Mouse (Mus musculus) lung, adult 18-20 months (tissue): ENCODE data around the gene Ifrd2.

Experiments
- DNase-seq, 2 experiments: peaks; one replicate each; pipeline ENCODE4 v3.0.0; 2022; ENCODE audit warnings: mixed read lengths in 2 of 2

The Ifrd2 gene

DNA sequence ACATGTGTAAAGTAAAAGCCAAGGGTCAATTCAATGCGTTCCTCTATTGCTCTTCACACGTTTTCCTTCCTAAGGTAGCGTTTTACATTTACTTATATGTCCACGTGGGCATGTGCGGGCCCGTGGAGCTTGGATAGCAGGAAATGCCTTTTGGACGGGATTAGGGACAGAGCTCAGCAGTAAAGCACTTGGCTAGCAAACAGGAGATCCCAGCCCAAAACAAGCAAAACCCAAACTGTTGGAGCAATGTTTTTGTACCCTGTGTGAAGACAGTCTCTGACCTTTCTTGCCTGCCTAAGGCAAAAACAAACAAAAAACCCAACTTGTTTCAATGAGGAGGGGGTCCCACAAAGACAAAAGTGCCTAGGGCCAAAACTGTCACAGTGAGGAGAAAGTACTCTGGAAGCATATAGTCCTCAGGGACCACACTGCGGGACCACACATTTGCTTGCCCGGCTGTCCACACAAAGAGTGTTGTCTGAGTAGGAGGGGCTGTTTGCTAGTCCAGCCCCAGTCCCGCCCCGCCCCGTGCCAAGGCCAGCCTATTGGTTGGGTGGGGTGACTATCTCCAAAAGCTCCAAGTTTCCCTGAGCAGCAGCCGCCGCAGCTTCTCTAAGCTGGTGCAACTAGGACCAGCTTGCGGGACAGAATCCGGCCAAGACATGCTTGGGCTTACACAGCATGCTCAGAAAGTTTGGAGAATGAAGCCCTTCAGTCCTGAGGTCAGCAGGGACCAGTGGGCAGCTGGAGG lies 10.9 kb upstream of the Ifrd2 start, which contains the start of gene Hyal1:
Gene Hyal1 (plus strand): TSS at position 571 of the 751 bp plus-strand sequence.
- peak; percentile 81 to 90 for DNase-seq

DNA sequence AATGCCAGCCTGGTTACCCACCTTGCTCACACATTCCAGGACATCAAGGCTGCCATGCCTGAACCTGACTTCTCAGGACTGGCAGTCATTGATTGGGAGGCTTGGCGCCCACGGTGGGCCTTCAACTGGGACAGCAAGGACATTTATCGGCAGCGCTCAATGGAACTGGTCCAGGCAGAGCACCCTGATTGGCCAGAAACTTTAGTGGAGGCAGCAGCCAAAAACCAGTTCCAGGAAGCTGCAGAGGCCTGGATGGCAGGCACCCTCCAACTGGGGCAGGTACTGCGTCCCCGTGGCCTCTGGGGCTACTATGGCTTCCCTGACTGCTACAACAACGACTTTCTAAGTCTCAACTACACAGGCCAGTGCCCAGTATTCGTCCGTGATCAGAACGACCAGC lies 9.6 kb upstream of the Ifrd2 start:
- no peak for DNase-seq

DNA sequence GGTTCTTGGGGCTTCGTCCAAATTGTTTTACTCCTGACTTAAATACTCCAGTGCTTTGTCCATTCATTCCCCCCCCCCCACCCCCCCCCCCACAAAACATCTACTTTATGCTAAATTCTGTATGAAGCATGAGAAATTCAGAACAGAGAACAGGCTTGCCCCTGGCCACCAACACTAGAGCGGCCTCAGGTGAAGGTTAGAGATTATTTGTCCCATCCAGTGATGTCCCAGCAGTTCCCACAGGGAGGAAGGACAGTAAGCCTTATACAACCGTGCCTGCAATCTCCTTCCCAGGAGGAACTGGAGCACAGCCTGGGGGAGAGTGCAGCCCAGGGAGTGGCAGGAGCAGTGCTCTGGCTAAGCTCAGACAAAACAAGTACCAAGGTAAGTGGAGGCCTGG lies 8.9 kb upstream of the Ifrd2 start, which contains the start of gene Naa80:
Gene Naa80 (plus strand): TSS at position 301 of the 400 bp plus-strand sequence.
- DNase-seq, result no peak

DNA sequence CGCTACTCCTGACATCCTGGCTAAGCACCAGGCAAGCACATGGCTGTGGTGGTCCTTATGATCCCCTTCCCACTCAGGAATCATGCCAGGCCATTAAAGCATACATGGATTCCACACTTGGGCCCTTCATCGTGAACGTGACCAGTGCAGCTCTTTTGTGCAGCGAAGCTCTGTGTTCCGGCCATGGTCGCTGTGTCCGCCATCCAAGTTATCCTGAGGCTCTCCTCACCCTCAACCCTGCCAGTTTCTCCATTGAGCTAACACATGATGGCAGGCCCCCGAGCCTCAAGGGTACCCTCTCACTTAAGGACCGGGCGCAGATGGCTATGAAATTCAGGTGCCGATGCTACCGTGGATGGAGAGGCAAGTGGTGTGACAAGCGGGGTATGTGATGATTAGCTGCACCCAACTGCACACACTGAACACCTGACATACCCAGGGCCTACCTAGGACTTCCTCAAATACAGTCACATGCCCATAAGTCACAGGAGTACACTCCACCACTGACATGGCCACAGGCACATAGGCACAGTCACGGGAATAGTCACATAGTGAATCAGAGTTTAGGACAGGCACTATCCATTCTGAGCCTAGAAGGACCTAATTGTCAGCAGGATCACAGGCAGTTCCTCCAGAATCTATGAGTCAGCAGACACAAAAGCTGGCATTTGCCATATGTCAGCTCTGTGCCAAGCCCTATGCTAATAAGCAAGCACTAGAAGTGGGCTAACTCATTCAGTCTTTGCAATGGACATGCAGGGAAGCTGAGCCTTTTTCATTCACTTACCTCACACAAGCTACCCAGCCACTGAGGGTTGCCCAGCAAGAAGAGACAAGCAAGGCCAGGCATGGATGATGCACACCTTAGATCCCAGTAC lies 8.2 kb upstream of the Ifrd2 start:
- DNase-seq, result no peak

DNA sequence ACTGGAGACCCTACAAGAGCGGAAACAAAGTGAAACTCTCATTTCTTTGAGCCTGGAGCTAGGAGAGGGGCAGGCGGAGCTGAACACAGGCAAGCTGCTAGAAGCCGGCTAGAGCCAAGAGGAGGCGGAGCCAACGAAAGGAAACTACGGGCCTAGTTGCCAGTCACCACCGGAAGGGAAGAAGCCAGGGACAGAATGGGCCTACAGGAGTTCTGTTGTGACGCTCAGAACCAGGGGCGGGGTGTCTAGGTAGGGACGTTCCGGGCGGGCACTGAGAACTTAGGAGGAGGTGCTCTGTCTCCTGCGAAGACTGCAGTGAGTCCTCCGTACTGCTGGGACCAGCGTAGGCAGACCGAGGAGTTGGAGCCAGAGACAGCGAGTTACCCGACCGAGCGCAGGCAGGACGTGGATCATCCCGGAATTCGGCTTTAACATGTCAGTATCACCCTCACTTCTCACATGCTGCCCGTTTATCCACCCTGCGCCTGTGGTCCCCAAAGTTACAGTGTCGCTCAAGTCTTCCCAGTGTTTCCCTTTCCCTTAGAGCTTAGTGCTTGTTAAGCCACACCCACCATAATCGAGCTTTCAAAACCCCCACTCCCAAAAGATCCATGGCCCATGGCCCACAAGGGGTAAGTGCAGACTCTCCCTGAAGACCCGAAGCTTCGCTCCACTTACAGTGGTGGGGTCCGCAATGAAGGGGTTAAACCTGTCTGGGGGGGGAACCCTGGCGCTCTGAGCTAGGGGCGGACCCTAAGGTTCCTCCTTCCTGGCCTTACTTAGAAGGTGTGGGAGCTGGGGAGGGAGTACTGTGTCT lies 6.7 kb upstream of the Ifrd2 start, which contains the start of gene Hyal3:
Gene Hyal3 (plus strand): TSS at position 318 of the 817 bp plus-strand sequence.
- peak; percentile 95 to 97 for DNase-seq

DNA sequence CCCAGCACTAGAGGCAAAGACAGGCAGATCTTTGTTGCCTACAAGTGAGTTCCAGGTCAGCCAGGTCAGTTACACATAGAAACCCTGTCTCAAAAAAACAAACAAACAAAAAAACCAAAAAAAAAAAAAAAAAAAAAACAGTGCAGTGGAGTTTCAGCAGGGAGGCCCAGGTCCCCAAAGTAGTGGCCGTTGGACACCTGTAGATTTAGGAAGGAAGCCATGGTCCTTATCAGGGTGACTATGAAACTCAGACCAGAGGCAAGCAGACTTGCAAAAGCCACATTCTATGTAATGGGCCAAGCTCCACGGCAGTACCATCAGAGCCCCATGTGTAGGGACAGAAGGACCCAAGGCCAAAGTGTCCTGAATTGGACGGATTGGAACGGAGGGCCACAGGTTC lies 5.9 kb upstream of the Ifrd2 start:
- DNase-seq, result no peak

DNA sequence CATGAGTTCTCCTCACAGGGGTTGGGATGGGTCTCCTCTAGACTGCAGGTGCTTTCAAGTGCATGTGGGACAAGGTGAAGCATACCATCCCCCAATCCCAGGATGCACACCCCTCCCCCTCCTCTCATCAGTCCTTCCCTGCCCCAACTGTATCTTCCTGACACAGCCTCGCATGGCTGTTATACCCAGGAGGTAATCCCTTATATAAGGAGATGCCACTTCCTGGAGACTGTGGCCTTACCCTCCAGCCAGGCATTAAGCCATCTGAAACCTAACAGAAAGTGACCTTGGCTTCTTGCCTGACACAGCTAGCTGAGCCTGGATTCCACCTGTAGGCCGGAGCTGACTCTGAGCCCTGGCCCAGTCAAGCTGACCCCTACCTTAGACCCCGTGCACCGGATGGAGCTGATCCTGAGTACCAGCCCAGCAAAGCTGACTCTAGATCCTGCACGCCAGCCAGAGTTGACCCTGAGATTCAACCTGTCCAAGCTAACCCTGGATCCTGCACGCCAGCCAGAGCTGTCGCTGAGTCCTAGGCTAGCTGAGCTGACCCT lies 4.9 kb upstream of the Ifrd2 start:
- DNase-seq, result no peak

DNA sequence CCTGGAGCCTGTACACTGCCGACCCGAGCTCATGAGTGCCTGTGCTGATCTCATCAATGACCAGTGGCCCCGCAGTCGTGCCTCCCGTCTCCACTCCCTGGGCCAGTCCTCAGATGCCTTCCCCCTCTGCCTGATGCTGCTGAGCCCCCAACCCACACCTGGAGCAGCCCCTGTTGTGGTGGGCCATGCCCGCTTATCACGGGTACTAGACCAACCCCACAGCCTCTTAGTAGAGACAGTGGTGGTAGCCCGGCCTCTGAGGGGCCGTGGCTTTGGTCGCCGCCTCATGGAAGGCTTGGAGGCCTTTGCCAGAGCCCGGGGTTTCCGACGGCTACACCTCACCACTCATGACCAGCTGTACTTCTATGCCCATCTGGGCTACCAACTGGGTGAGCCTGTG lies 4.3 kb upstream of the Ifrd2 start:
- no peak for DNase-seq

DNA sequence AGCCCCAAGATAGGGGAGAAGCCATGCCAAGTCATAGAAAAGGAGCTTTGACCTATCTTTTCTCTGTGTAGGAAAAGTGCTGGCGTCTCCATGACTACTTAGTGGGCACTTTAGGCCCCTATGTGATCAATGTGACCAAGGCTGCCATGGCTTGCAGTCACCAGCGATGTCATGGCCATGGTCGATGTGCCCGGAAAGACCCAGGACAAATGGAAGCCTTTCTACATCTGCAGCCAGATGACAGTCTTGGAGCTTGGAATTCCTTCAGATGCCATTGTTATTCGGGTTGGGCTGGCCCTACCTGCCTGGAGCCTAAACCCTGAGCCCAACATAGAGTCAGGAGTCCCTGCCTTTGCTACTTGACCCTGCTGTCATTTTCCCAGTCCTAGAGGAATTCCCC lies 938 bp upstream of the Ifrd2 start:
- DNase-seq, result no peak

DNA sequence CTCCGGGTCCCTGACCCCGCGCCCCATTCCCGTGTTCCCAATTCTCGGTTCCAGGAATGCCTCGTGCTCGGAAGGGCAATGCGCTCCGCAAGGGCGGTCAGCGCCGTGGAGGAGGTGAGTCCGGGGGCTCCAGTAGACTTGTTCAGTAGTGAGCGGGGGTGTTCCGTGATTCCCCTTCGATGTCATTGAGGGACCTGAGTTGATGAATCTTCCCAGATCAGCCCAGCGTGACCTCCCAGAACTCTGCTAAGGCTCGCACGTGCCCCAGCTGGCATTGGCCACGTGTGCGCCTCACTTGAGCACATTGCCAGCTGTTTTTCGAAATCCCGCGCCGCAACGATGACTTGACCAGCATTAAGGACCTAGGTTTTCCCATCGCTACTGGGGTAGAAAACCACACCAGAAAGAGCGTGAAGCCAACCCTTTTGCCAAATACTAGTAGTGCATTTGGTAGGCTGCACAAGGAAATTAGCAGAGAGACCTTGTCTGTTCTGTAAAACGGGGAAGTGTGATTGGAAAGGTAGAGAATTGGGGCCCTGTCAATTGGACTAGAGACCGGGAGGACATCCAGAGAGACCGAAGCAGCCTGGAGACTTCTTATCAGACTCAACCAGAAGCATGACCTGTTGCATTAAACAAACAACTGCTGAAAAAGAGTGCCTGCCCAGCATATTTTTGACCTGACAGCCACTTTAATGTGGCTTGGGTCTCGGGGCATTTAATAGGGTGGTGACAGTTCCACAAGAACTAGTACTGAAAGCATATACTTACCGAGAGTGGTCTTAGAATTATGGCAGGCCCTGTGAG lies 594 bp downstream of the Ifrd2 start:
- DNase-seq, result peak; percentile 62 to 65

DNA sequence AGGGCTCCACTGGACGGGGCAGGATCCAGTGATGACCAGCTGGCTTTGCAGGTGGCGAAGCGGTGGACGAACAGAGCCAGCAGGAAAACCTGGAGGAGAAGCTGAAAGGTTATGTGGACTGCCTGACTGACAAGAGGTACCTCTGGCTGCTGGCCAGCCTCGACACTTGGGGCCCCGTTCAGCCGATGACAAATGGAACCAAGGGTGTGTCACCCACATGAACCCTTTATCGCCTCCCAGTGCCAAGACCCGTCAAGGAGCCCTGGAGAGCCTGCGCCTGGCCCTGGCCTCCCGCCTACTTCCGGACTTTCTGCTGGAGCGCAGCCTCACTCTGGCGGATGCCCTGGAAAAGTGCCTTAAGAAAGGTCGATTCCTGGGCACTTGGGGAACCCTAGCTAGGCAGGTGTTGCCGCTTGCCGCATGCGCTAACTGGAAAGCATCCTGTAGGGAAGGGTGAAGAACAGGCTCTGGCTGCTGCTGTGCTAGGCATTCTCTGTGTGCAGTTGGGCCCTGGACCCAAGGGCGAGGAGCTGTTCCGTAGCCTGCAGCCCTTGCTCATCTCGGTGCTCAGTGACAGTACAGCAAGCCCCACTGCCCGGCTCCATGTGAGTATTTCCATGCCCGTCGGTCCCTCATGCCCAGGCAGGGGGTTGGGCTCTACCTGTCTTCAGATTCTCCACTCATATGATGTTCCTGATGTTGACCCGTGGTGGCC lies 2.8 kb downstream of the Ifrd2 start:
- peak; percentile 89 to 93 for DNase-seq

DNA sequence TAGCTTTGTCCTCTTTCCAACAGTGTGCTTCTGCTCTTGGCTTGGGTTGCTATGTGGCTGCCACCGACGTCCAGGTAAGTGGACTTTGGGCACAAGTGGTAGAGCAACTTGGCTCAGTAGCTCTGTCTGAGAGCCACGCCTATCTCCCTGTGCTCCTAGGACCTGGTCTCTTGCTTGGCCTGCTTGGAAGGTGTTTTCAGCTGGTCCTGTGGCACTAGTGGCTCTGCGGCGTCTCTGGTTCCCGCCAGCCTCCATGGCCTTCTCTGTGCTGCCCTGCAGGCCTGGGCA lies 3.3 kb downstream of the Ifrd2 start:
- peak in 1 of 2 experiments; percentile 71 for DNase-seq

DNA sequence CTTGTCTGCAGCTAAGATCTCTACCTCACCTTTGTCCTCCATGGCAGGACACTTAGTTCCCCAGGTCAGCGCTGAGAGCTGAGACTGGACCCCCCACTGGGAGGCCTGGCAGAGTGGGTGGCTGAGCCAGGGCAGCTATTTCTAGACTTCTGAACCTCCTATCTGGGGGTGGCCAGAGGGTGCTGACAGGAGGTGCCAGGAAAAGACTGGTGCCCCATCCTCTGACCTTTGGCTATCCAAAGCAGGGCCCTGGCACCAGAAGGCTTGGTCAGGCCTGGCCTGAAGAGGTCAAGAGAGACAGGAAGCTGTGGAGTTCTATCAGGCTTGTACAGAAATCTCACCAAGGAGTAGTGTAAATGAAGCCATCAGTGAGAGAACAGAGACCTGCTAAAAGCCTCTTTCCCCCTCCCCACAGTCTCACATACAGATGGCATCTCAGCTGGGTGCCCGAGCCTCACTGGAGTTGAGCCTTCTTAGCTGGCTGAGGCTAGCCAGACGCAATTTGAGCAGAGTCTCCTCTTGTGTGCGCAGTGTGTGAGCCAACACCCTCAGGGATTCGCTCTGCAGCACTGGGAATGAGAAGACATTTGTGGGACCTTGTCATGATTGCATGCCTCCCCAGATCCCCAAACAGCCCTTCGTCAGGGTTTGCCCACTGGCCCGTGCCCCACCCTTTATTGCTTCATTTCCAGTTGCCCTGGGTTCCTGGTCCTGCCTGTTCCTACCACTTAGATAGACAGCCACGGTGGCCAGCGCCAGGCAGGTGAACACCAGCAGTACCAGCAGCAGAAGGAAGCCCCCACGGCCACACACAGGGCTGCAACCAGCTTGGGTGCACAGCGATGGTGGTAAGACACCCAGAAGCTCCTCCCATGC lies 5.9 kb downstream of the Ifrd2 start:
- no peak for DNase-seq

DNA sequence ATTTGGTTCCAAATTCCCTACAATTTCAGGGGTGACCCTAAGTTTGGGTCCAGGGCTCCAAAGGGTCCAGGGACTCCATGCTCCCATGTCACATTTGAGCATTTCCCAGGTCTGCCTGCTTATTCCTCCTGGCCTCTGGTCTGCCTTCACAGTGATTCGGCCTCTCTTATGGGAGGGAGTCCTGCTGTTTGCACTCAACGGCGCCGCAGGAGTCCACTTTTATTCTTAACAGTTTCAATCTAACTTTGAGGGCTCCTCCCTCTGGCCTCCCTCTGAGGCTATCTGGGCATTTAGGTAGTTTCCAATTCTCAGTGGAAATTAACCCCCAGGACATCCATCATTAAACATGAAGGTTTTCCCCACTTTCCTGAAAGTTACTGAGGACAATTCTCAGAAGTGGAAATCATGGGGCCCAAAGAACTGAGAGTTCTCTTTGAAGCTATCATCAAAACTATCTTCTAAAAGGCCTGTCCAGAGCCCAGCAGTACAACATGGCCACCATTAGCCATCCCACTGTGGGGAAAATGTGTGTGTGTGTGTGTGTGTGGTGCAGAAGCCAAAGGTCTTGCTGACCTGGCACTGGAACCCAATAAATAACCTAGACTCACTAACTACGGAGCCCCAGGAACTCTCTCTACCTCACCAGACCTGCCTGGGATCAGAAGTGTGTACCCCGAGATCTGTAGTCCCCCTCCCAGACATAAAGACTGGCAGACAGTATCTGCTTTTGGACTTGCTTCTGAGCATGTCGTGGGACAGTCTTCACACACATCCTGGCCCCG lies 7.0 kb downstream of the Ifrd2 start:
- no peak for DNase-seq

DNA sequence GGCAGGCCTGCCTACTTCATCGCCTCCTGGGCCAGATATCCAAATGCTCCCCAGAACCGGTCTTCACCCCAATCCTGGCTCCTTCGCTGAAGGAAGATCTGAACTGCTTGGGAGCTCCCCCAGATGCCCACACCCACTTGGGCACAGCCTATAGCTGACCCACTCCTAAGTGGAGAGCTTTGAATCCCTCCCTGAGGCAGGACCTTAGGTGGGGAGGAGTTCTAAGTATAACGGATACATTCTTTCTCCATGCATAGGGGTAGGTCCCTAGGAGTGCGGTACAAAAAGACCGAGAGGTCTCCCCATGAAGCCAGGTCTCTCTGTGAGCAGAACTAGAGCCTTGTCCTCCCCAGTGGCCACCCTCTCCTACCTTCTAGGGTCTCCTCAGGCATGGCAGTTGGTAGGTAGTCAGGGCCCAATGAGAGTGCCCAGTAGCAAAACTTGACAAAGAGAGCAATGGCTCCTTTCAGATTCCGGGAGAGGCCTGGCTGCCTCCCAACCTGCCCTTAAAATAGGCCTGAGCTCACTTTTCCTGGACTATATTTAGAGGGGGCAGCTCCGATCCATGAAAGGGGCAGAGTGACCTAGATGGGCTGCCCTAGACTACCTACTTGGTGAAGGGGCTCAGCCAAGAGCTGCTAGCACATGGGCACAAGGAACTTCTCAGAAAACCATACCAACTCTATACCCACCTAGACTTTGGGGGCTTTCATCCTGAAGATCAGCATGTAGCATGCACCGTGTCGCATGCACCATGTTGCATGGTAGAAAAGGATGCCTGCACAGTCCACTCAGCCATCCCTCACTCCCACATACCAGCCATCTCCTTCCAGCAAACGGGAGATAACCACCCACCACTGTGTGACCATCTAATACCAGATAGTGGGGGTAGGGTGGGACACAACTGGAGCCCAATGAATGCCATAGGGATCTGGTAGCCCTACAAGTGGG lies 9.5 kb downstream of the Ifrd2 start:
- DNase-seq, result no peak

DNA sequence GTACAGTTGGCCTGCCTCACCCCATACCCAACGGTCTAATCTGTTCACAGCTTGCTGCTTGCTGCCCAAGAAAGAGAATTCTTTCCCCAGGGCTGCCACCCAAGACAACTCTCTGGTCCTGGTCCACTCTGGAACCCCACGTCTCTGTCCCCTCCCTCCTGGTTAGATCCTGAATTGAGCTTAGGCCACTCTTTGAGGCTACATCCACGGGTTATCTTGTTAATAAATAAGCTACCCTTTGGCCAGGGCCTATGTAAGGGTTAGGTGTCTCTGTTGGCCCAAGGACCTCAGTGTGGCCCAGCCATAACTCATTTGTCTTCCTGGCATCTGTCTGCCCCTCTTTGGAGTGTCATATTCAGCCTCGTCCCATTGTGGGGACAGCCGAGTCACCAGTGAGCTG lies 10.9 kb downstream of the Ifrd2 start:
- DNase-seq, result no peak

DNA sequence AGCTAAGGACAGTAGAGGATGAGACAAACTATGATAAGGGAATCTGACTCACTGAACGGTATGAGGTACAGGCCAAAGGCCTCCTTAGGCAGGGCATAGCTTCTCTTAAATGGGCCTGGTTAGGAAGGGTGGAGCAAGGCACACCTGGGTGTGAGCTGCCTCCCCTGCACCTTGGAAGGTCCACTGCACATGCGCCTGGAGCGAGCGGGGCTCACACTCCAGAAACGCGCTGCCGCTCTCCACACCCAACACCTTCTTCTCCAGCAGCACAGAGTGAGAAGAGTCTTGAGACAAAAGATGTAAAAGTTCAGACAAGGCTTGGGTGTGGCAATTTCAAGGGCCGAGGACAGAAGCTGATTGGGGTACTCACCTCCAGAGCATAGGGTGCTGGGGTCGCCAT lies 12.0 kb downstream of the Ifrd2 start:
- DNase-seq, result no peak

DNA sequence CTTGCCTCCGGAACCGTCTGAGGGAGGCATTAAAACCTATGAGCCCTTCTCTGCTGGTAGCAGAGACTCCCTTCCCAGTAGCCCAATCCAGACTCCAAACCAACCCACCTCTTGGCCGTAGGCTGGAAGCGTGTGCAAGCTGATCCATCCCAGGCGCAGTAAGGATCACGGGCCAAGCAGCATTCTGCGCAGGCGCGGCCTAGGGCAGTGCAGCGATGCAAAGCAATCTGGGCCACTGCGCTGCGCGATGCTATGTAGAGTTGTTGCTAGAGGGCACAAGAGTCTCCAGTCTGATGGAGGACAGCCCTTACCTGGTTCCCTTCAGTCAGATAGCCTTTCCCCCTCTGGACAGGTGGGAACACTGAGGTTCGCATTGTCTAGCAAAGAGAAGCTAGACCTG lies 12.4 kb downstream of the Ifrd2 start:
- no peak for DNase-seq
